Mouse (Mus musculus) forebrain, embryonic 14.5 days (tissue): ENCODE data around the gene Lgals7. TPM values are rescaled to one million over a fixed set of nuclear protein-coding genes. Genes with fewer than 3 reads are reported as not detected.

Experiments
- ATAC-seq: fragments of 200-750 bp; cut with Nextera tagmentation; 2 replicates; pipeline ENCODE4 v1.8.0; 2017; ENCODE audit warnings: mild to moderate bottlenecking, moderate library complexity
- DNase-seq: peaks from one replicate; pipeline ENCODE4 v3.0.0-alpha.2; 2015; ENCODE audit warnings: low spot score
- H3K27ac ChIP-seq: fragments of 300-500 bp; sonication (generic); 2 replicates; pipeline ENCODE4 v1.5.1; 2014; ENCODE audit warnings: low read depth, mild to moderate bottlenecking, control low read depth, low read length, moderate library complexity
- H3K27me3 ChIP-seq: fragments of 300-500 bp; sonication (generic); replicated peaks from 2 replicates; pipeline ENCODE4 v1.6.1; 2014; ENCODE audit warnings: low read length, control low read depth, mixed read lengths; ENCODE audit not compliant: control insufficient read depth, insufficient read depth
- H3K36me3 ChIP-seq: fragments of 300-500 bp; sonication (generic); 2 replicates; pipeline ENCODE4 v1.6.1; 2014; ENCODE audit warnings: low read length, control low read depth; ENCODE audit not compliant: control insufficient read depth, insufficient read depth
- H3K4me1 ChIP-seq: fragments of 300-500 bp; sonication (generic); 2 replicates; pipeline ENCODE4 v1.6.1; 2014; ENCODE audit warnings: antibody characterized with exemption, low read length, control low read depth; ENCODE audit not compliant: control insufficient read depth, insufficient read depth
- H3K4me2 ChIP-seq: fragments of 300-500 bp; sonication (generic); 2 replicates; pipeline ENCODE4 v1.6.1; 2014; ENCODE audit warnings: mild to moderate bottlenecking, control low read depth, low read length
- H3K4me3 ChIP-seq: fragments of 300-500 bp; sonication (generic); 2 replicates; pipeline ENCODE4 v1.5.1; 2014; ENCODE audit warnings: low read depth, low read length, control low read depth
- H3K9ac ChIP-seq: fragments of 300-500 bp; sonication (generic); 2 replicates; pipeline ENCODE4 v1.6.1; 2014; ENCODE audit warnings: mild to moderate bottlenecking, low read length, control low read depth, moderate library complexity
- H3K9me3 ChIP-seq: fragments of 300-500 bp; sonication (generic); replicated peaks from 2 replicates; pipeline ENCODE4 v1.6.1; 2016; ENCODE audit warnings: low read length, control low read depth, mixed read lengths; ENCODE audit not compliant: control insufficient read depth
- WGBS: fragments of 180-500 bp; shearing (Covaris S2); extraction: QIAGEN DNeasy Blood & Tissue Kit; methylation state at CpG from one replicate; pipeline ENCODE4 v1.1.7; 2014; 5-methylcytosine and 5-hydroxymethylcytosine counted together
- polyA plus RNA-seq: library from polyadenylated mRNA; unstranded; fragments of >200 nt; fragmentation: Nextera tagmentation; extraction: Ambion mirVana; gene quantifications from 2 replicates; pipeline ENCODE4 v1.2.1, GENCODE M21; 2014

Gene Lgals7
- polyA plus RNA-seq, 1 experiment from 2014 or later, result 4.2 TPM

DNA sequence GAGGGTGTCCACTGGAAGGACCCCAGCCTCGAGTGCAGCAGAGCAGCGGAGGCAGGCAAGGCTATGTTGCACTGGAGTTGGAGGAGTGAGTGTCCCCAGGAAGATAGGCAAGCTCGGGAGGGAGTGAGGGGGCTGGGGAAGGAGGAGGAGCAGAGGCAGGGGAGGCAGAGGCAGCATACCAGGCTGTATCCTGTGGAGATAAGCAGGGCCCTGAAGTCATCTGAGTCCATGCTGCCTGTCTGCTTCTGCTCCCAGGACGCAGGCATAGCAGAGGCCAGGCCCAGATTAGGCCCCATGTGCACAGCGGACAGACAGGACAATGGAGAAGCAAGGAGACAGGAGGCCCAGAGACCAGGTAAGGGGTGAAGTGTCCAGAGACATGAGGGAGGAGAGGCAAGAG is 31.3 kb downstream of the Lgals7 start:
- Histone ChIP-seq H3K4me3 (no peak overlapping the region), H3K9ac (no peak overlapping the region), H3K4me2 (no peak overlapping the region), H3K27ac (no peak overlapping the region), H3K4me1 (no peaks in the 10 kb centered on the region), H3K9me3 (no peaks in the 10 kb centered on the region), H3K36me3 (peaks cover 90% of the 10 kb centered on the region), H3K27me3 (no peaks in the 10 kb centered on the region)
- no peak for ATAC-seq
- WGBS, result 74% methylated on average over 5 of the region's 5 CpGs
- DNase-seq, result no peak

DNA sequence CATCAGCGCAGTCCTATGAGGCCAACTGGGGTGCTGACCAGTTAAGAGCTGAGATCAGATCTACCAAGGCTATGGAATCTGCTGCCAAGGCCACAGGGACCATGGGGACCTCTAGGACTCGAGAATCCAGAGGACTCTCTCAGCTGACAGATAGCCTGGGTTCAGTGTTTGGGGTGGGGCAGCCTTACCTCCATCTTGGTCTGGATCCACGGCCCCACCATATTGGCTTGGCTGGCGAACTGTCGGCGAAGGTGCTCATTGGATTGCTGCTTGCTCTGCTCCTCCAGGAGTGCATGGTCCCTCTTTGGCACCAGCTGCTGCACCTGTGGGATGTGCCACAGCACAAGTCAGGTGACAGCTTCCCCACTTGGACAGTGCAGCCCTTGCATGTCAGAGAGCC is 34.0 kb downstream of the Lgals7 start:
- no peak overlapping the region for H3K4me3 ChIP-seq
- ATAC-seq, result no peak
- H3K9ac ChIP-seq, result no peak overlapping the region
- no peaks in the 10 kb centered on the region for H3K4me1 ChIP-seq
- H3K4me2 ChIP-seq, result no peak overlapping the region
- H3K27me3 ChIP-seq, result no peaks in the 10 kb centered on the region
- no peak overlapping the region for H3K27ac ChIP-seq
- no peaks in the 10 kb centered on the region for H3K9me3 ChIP-seq
- WGBS, result 95% methylated on average over 6 of the region's 6 CpGs
- DNase-seq, result no peak
- peaks cover 97% of the 10 kb centered on the region for H3K36me3 ChIP-seq

DNA sequence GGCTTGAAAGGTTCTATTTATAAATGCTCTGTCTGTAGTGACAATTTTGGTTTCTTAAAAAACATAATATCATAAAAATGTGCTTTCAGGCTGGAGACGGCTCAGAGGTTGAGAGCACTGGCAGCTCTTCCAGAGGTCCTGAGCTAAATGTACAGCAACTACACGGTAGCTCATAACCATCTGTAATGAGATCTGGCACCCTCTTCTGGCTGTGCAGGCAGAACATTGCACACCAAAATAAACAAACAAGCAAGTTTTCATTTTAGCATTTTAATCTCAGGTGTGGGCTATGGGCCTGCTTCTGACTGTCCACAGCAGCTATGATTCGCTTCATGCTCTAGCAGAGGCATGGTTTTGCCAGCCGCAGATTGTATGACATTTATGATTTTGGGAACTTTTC is 36.3 kb downstream of the Lgals7 start:
- no peak for DNase-seq
- no peak overlapping the region for H3K9ac ChIP-seq
- H3K36me3 ChIP-seq, result peaks cover 99% of the 10 kb centered on the region
- H3K4me1 ChIP-seq, result no peaks in the 10 kb centered on the region
- no peaks in the 10 kb centered on the region for H3K27me3 ChIP-seq
- no peak overlapping the region for H3K27ac ChIP-seq
- no peak overlapping the region for H3K4me2 ChIP-seq
- ATAC-seq, result no peak
- H3K9me3 ChIP-seq, result no peaks in the 10 kb centered on the region
- WGBS, result 86% methylated on average over 4 of the region's 4 CpGs
- no peak overlapping the region for H3K4me3 ChIP-seq

DNA sequence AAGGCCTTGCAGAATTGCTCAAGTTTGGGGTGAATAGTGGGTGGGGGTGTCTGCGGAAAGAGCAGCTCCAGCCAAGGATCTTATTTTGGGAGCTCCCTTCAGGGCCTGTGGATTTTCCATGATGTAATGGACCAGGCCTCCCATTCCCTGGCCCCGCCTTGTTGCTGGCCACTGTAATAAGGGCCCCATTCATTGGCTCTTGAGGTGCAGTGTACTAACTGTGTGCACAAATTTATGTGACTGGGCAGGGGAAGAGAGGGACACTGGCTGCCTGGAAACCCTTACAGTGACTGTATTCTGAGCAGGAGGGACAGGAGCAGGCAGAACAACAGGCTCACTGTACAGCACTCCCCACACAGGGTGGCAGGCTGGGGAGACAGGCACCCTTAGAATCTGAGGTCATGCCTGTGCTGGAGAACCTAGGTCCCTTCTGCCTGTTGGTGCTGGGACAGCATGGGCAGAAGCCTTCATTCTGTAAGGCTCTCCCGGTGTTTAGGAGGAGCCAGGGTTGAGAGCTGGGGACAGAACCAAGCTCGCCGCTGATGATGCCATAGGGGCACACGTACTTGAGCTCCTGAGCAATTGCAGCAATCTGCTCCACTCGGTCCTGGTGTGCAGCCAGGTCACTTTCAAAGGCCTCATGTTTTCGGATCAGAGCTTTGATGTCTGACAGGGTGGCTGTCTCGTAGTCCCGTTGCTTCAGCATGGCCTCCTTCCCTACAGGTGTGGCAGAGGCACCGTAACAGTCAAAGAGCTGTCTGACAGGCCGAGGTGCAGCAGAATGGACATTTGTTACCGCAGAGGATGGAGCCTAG is 37.9 kb downstream of the Lgals7 start:
- Histone ChIP-seq H3K4me3 (no peak overlapping the region), H3K27me3 (no peaks in the 10 kb centered on the region), H3K27ac (no peak overlapping the region), H3K4me1 (no peaks in the 10 kb centered on the region), H3K9me3 (no peaks in the 10 kb centered on the region), H3K9ac (no peak overlapping the region), H3K36me3 (peaks cover 99% of the 10 kb centered on the region), H3K4me2 (no peak overlapping the region)
- DNase-seq (no peak), ATAC-seq (no peak)
- 91% methylated on average over 13 of the region's 13 CpGs for WGBS

DNA sequence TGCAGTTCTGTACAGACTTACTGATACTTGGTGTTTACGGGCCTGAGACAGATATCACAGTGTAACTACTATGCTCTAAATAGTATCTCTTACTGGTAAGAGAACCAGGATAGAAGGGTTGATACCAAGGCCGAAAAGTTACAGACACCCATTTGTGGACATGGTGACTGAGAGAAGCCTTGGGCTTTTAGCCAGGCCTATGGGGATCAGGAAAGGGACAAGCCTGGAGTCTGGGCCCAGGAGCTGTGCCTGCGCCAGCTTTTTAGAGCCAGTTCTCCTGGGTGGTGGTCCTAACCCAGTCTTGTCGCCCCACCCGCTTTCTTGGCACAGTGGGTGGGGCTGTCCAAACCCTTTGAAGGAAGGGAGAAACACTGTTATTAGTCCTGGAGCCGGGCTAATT is 38.5 kb downstream of the Lgals7 start:
- no peaks in the 10 kb centered on the region for H3K27me3 ChIP-seq
- H3K27ac ChIP-seq, result no peak overlapping the region
- ATAC-seq (no peak), DNase-seq (no peak)
- no peak overlapping the region for H3K4me3 ChIP-seq
- peaks cover 99% of the 10 kb centered on the region for H3K36me3 ChIP-seq
- no peak overlapping the region for H3K9ac ChIP-seq
- 93% methylated on average over 6 of the region's 6 CpGs for WGBS
- H3K4me2 ChIP-seq, result no peak overlapping the region
- H3K4me1 ChIP-seq, result no peaks in the 10 kb centered on the region
- no peaks in the 10 kb centered on the region for H3K9me3 ChIP-seq

DNA sequence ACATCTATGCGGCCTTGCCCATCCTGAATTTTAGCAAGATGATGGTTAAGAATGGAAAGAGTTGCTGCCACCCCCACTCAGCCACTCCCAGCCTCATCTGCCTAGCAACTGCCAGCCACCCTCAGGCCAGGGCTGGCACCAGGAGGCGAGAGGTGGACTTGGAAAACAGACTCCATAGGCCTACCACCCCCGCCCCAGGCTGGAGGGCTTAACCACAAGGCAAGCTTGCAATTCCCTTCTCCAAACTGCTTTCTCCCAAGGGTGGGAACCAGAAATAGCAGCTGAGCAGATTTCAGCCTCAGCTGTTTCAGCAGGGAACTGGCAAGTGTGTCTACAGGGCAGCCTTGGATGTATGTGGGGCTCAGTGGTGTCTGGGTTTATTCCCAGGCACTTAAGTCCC is 39.2 kb downstream of the Lgals7 start:
- WGBS, result 95% methylated on average over 3 of the region's 3 CpGs
- DNase-seq (no peak), ATAC-seq (no peak)
- Histone ChIP-seq H3K4me1 (no peaks in the 10 kb centered on the region), H3K27ac (no peak overlapping the region), H3K4me3 (no peak overlapping the region), H3K36me3 (peaks cover 99% of the 10 kb centered on the region), H3K4me2 (no peak overlapping the region), H3K27me3 (no peaks in the 10 kb centered on the region), H3K9ac (no peak overlapping the region), H3K9me3 (no peaks in the 10 kb centered on the region)

DNA sequence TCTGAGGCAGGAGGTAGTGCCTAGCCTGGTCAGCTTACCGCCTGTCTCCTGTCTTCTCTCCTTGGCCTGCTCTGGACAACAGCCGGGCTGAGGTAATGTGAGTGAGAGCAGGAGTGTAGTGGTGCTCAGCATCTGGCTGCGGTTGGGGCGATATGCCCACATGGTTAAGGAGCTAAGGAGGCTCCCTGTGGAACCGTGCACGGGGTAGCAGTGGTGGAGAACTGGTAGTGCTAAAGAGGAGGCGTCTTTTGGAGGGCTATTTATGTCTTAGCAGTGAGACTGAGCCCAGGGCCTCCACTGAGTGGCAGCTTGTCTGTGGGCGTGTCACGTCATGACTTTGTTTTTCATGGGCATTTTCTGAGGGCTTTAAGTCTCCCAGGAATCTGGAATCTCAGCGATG is 40.1 kb downstream of the Lgals7 start:
- Histone ChIP-seq H3K9me3 (no peaks in the 10 kb centered on the region), H3K27ac (no peak overlapping the region), H3K9ac (no peak overlapping the region), H3K4me3 (no peak overlapping the region), H3K4me2 (no peak overlapping the region), H3K27me3 (no peaks in the 10 kb centered on the region), H3K4me1 (no peaks in the 10 kb centered on the region), H3K36me3 (peaks cover 97% of the 10 kb centered on the region)
- DNase-seq (no peak), ATAC-seq (no peak)
- 91% methylated on average over 10 of the region's 10 CpGs for WGBS

DNA sequence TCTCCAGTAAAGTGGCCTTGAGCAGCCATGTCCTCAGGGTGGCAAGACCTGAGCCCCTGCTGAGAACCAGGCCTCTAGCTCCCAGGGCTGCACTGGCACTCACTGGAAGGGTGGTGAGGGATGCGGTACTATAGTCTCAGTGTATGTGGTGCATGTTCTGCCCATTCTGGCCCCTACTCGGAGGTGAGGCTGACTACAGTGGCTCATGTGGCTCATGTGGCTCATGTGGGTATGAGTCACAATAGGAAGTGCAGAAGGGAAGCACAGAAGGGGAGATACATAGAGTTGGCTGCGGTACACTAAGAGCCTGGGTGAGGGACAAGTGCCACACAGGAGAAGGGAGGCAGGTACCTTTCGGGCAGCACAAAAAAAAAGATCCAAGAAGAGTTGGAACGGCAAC is 43.5 kb downstream of the Lgals7 start:
- no peak overlapping the region for H3K4me2 ChIP-seq
- H3K9me3 ChIP-seq, result no peaks in the 10 kb centered on the region
- H3K4me3 ChIP-seq, result no peak overlapping the region
- whole genome bisulfite sequencing, result 92% methylated on average over 5 of the region's 5 CpGs
- no peaks in the 10 kb centered on the region for H3K4me1 ChIP-seq
- H3K27me3 ChIP-seq, result no peaks in the 10 kb centered on the region
- DNase-seq, result no peak
- H3K36me3 ChIP-seq, result peaks cover 97% of the 10 kb centered on the region
- H3K27ac ChIP-seq, result no peak overlapping the region
- H3K9ac ChIP-seq, result no peak overlapping the region
- no peak for ATAC-seq

DNA sequence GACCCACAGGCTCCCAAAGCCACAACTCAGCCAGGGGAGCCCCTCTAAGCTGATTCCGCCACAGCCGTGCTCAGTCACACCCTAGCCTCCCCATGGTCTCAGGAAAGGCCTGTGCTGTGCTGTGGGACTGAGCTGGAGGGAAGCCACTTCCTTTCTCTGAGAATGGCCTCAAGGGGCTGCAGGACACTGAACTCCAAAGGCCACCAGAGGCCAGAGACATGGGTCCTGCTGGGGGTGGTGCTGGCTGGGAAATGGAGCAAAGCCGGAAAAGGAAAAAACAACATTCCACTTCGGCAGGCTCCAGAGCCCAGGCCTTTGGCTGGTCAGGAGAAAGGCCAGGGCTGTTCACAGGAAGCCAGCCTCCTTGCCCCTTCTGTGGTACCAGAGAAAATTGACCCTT is 48.0 kb downstream of the Lgals7 start:
- H3K27me3 ChIP-seq, result no peaks in the 10 kb centered on the region
- no peak overlapping the region for H3K4me2 ChIP-seq
- H3K36me3 ChIP-seq, result peaks cover 97% of the 10 kb centered on the region
- no peak overlapping the region for H3K4me3 ChIP-seq
- no peaks in the 10 kb centered on the region for H3K9me3 ChIP-seq
- no peak overlapping the region for H3K9ac ChIP-seq
- WGBS, result 90% methylated on average over 4 of the region's 4 CpGs
- no peak overlapping the region for H3K27ac ChIP-seq
- ATAC-seq (no peak), DNase-seq (no peak)
- no peaks in the 10 kb centered on the region for H3K4me1 ChIP-seq
